Mouse (Mus musculus): Measurements from ENCODE around the gene 4933405L10Rik. TPM values are rescaled to one million over a fixed set of nuclear protein-coding genes. Genes with fewer than 3 reads are reported as not detected.

Gene 4933405L10Rik
- total RNA-seq, 2 experiments from 2014 or later, result 0.62 TPM; not detected in 1

- DNase-seq (ENCODE audit: extremely low spot score in 1 of 2, low spot score in 2 of 2), result no peak
- intact Hi-C loops (cut with DNase I), result loop anchor here (5.0 kb wide), 1 partner anchor 62 kb away; the partner anchor contains the start of genes Agrp and Ctcf
Measured at GRCm38 (mm10) chr8:105699488-105700215, 7.8 kb upstream of the 4933405L10Rik start.

DNA sequence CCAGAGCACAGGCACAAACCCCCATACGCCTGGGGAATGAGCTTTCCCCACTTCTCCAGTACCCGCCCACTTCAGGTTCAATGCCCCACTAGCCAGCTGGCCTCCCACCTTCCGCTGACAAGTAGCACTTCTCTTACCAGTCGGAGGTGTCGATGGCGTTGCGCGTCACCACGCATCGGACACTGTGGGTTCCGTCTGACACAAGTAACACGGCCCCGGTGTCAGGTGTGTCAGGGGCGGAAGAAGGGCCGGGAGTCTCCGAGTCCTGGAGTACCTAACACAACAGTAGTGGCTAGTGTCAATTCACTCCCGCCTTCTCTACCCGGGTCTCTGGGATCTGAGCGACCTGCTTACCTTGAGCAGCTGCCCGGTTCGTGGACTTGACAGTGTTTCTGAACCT is 6.9 kb upstream of the 4933405L10Rik start:
- DNase-seq (ENCODE audit: extremely low spot score in 1 of 2, low spot score in 2 of 2), result peak in 1 of 2 experiments; percentile 66
- intact Hi-C loops (cut with DNase I), result no loop called here

DNA sequence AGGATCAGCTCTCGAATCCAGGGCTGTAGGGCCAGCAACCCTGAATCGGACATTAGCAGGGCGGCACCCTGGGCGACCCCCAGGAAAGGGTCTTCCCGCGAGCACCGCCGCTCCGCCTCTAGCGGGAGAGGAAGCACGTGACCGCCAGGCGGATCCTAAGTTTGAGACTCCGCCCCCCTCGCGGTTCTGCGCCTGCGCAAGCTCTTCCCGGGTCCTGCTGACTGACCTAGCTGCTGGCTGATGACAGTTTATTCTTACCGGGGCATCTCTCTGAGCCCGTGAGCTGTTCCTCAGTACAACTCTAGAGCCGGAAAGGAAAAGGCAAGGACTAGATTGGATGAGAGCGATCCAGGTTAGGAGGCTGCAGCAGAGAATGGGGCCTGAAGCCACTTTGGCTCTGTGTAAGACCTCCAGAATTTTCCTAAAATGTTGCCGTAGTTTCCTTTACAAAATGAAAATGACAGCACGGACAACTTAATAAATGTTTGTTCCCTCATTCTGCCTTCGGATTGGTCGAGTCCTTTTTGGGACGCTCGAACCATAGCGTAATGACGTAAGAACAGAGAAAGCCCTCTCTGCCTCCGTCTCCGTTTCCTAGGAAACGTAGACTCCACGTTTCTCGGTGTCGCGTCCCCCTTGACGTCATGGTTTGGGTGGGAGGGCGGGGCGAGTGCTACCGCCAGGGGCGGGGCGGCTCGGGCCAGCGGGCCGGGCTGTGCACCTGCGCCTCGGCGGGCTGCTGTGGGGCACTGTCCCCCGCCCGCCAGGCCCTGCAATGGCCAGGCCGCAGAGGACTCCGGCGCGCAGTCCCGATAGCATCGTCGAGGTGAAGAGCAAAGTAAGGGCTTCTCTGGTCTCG is 6.3 kb upstream of the 4933405L10Rik start, which contains the start of the genes Acd and Pard6a:
Gene Acd (minus strand): TSS at position 137 of the 859 bp plus-strand sequence.
Gene Pard6a (plus strand): TSS at position 183 of the 859 bp plus-strand sequence.
- intact Hi-C loops (cut with DNase I), result no loop called here
- DNase-seq (ENCODE audit: extremely low spot score in 1 of 2, low spot score in 2 of 2), result peak; percentile 93 to 95

DNA sequence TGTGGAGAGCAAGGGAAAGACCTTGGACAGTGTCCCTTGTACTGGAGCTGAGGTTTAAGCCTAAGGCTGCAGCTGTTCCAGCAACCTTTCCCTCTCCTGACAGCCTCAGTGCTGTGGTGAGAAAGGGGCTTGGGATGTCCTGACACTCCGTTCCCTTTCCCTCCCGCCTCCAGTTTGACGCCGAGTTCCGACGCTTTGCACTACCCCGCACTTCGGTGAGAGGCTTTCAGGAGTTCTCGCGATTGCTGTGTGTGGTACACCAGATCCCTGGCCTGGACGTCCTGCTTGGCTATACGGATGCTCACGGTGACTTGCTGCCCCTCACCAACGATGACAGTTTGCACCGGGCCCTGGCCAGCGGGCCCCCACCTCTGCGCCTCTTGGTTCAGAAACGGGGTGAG is 5.5 kb upstream of the 4933405L10Rik start:
- intact Hi-C loops (cut with DNase I), result no loop called here
- DNase-seq (ENCODE audit: extremely low spot score in 1 of 2, low spot score in 2 of 2), result no peak

DNA sequence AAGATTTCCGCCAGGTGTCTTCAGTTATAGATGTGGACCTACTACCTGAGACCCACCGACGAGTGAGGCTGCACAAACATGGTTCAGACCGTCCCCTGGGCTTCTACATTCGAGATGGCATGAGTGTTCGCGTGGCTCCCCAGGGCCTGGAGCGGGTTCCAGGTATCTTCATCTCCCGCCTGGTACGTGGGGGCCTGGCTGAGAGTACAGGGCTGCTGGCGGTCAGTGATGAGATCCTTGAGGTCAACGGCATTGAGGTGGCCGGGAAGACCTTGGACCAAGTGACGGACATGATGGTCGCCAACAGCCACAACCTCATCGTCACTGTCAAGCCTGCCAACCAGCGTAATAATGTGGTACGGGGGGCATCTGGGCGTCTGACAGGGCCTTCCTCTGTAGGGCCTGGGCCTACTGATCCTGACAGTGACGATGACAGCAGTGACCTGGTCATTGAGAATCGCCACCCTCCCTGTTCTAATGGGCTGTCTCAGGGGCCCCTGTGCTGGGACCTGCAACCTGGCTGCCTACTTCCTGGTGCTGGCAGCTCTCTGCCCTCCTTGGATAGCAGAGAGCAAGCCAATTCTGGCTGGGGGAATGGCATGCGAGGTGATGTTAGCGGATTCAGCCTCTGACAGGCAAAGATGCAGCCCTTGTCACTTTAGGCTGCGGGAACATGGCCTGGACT is 4.6 kb upstream of the 4933405L10Rik start:
- intact Hi-C loops (cut with DNase I), result no loop called here

GRCm38 (mm10) chr8:105704146-105704812 is 3.2 kb upstream of the 4933405L10Rik start:
- intact Hi-C loops (cut with DNase I), result no loop called here
- no peak for DNase-seq (ENCODE audit: extremely low spot score in 1 of 2, low spot score in 2 of 2)

More for the DNA sequence above, 4.6 kb upstream of the 4933405L10Rik start:
- DNase-seq (ENCODE audit: extremely low spot score in 1 of 2, low spot score in 2 of 2), result no peak

DNA sequence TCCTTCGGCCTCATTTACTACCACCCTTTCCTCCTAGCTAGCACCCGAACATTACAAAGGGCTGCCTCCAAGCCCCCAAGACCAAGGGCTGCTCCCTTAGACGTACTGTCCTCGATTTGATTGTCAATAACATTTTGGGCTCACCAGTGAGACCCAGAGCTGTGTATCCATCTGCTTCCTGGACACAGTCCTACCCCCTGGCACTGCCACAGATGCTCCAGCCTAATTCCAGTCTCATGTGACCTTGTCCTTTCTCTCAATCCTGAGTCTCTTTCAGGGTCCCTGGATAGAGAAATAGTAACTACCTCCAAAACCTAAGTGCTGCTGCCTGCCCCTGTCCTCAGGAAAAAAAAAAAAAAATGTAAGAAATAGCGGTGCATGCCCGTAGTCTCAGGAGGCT is 2.5 kb upstream of the 4933405L10Rik start:
- DNase-seq (ENCODE audit: extremely low spot score in 1 of 2, low spot score in 2 of 2), result no peak
- intact Hi-C loops (cut with DNase I), result no loop called here

DNA sequence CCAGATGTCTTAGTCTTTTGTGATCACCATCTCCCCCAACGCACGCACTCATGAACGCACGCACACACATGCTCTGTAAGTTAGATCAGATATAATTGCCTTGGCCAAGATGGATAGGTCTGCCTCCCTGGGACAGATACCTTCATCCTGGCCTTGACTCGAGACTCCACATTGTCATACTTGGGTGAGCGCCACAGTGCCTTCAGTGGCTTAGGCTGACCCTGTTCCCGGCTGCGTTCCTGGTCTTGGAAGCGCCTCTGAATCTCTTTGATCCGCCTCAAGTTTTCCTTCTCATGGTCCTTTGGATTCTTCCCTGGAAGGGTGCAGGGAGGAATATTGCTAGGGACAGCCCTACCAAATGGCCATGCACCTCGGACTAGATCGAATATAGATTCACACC is 1.0 kb upstream of the 4933405L10Rik start:
- no peak for DNase-seq (ENCODE audit: extremely low spot score in 1 of 2, low spot score in 2 of 2)
- intact Hi-C loops (cut with DNase I), result no loop called here

DNA sequence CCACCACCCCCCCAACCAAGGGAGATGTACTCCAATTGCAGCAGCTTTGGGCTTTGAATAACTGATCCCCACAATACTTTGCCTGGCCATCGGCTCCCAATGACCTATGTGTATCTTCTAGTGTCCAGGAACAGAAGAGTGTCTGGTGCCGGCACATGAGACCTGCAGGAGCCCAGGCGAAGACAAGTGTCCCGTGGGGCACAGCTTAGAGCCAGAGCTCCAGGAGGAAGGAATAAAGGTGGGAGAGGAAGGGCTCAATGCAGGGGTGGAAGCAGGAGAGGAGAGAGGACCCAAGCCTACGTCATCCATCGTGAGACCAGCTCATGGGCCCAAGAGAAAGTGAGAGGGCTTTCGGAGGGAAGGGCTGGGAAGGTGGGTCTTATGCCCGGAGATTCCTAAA is 1.2 kb downstream of the 4933405L10Rik start:
- intact Hi-C loops (cut with DNase I), result no loop called here
- DNase-seq (ENCODE audit: extremely low spot score in 1 of 2, low spot score in 2 of 2), result no peak

DNA sequence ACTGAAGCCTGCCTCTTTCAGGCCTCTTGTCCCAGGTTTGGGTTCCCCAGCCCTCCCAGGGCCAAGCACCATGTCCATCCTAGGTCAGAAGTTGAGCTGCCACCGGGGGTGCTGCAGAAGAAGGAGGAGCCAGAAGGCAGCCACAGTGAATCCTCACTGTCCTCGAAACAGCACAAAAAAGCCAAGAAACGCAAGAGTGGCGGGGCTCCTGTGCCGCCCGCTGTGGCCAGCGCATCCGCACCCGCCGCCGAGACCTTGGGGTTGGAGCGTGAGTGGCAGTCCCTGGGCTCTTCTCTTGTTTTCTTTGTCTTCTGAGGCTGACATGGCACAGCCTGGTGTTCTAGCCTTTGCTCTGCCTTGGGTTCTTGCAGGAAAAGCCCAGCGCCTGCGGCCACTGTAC is 1.9 kb downstream of the 4933405L10Rik start:
- intact Hi-C loops (cut with DNase I), result no loop called here
- DNase-seq (ENCODE audit: extremely low spot score in 1 of 2, low spot score in 2 of 2), result no peak

- intact Hi-C loops (cut with DNase I), result loop anchor here (5.0 kb wide), 1 partner anchor 220 kb away; the partner anchor contains the start of gene Ctrl
- DNase-seq (ENCODE audit: extremely low spot score in 1 of 2, low spot score in 2 of 2), result no peak
Measured at GRCm38 (mm10) chr8:105712286-105712685, 4.8 kb downstream of the 4933405L10Rik start.

DNA sequence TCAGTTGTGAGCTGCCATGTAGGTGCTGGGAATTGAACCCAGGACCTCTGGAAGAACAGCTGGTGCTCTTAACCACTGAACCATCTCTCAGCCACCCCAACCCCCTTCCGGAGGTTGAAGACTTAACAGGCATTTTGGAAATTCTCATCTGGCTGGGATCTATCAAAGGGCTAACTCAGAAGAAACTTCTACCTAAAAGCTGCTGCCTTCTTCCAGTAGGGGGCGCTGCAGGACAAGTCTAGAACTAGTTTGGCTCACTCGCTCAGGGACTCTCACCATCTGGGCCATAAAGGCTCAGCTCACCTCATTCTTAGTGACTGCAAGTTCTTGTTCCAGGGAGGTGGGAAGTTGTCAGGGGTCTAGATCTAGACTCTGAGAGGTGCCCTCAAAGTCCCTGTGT is 6.7 kb downstream of the 4933405L10Rik start:
- intact Hi-C loops (cut with DNase I), result loop anchor here (2.0 to 5.0 kb wide), 2 partner anchors 115 to 218 kb away; partner anchors contain the start of gene Ctrl
- DNase-seq (ENCODE audit: extremely low spot score in 1 of 2, low spot score in 2 of 2), result peak; percentile 80 to 89

DNA sequence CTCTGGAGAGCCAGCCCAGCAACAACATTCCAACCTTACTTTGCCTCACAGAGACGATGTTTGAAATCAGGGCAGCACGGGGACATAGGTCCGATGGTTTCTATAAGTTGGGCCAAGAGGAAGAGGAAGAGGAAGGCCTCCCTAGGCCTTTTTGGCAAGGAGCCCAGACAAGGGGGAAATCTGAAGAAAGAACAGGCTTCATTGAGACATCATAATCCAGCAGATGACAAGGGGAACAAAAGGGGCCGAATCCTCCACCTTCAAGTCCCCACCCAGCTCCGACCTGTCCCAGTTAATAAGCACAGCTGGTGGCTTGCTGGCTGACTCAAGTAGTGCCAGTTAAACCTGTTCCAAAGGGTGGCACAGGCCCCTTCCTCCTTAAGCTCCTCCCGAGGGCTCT is 7.6 kb downstream of the 4933405L10Rik start:
- intact Hi-C loops (cut with DNase I), result loop anchor here (2.0 kb wide), 1 partner anchor 114 kb away; no protein-coding TSS in a partner anchor
- peak in 1 of 2 experiments; percentile 68 for DNase-seq (ENCODE audit: extremely low spot score in 1 of 2, low spot score in 2 of 2)

DNA sequence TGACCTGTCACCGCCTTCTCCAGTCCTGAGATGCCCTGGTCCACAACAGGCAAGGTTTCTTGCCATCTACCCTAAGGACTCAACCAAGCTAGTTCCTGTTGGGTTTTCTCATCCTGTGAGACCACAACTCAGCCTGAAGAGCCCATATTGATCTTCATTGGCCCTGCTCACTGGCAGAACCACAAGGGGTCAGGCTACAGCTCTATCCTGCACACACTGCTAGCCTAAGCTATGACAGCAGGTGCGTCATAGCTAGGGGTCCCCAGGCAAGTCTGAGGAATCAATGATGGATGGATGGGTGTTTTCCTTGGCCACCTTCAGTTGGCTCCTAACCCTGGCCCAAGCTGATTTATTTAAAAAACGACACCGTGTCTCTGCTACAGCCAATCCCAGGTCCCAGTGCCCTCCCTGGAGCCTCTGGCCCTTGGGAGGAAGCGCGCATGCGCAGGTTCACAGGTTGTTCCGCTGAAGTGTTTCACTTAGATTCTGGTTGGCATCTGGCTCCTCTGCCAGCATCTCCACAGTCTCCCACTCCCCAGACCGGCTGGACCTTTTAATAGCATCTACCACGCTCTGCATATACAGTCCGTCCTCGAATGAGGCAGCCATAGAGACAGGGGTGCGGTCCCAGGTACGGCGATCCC is 9.0 kb downstream of the 4933405L10Rik start:
- intact Hi-C loops (cut with DNase I), result no loop called here
- DNase-seq (ENCODE audit: extremely low spot score in 1 of 2, low spot score in 2 of 2), result no peak

GRCm38 (mm10) chr8:105719637-105720036 is 12.2 kb downstream of the 4933405L10Rik start:
- intact Hi-C loops (cut with DNase I), result no loop called here
- DNase-seq (ENCODE audit: extremely low spot score in 1 of 2, low spot score in 2 of 2), result no peak

DNA sequence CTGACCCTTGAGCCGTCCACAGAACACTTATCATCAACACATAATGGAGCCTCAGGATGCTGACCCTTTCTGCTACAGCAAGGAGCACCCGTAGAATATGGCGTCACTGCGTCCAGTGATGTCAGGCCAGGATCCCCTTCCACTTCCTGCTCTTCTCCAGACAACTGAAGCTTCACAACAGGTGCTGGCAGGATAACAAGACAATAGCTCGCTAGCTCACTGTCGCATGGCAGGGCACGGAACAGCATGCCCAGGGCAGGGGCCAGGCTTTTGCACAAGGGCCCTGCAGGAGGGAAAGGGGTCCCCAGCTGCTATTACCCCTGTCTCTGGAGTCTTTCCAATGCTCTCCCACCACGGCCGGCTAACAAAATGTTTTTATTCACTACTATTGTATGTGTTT is 15.4 kb downstream of the 4933405L10Rik start:
- DNase-seq (ENCODE audit: extremely low spot score in 1 of 2, low spot score in 2 of 2), result no peak
- intact Hi-C loops (cut with DNase I), result no loop called here

- intact Hi-C loops (cut with DNase I), result no loop called here
- DNase-seq (ENCODE audit: extremely low spot score in 1 of 2, low spot score in 2 of 2), result no peak
Measured at GRCm38 (mm10) chr8:105725726-105726125, 18.3 kb downstream of the 4933405L10Rik start.
